Mouse (Mus musculus) bone marrow macrophage, adult 2 months (primary cell): ENCODE measurements around the gene Mecp2.

ENCODE experiments used
- CTCF ChIP-seq: IDR thresholded peaks from 2 replicates; pipeline ENCODE4 v1.5.1; 2012; ENCODE audit warnings: low read depth, mild to moderate bottlenecking, low read length, moderate library complexity
- POLR2A ChIP-seq: IDR thresholded peaks from 2 replicates; pipeline ENCODE4 v1.6.1; 2012; ENCODE audit warnings: mild to moderate bottlenecking, low read depth, low read length, borderline replicate concordance

DNA sequence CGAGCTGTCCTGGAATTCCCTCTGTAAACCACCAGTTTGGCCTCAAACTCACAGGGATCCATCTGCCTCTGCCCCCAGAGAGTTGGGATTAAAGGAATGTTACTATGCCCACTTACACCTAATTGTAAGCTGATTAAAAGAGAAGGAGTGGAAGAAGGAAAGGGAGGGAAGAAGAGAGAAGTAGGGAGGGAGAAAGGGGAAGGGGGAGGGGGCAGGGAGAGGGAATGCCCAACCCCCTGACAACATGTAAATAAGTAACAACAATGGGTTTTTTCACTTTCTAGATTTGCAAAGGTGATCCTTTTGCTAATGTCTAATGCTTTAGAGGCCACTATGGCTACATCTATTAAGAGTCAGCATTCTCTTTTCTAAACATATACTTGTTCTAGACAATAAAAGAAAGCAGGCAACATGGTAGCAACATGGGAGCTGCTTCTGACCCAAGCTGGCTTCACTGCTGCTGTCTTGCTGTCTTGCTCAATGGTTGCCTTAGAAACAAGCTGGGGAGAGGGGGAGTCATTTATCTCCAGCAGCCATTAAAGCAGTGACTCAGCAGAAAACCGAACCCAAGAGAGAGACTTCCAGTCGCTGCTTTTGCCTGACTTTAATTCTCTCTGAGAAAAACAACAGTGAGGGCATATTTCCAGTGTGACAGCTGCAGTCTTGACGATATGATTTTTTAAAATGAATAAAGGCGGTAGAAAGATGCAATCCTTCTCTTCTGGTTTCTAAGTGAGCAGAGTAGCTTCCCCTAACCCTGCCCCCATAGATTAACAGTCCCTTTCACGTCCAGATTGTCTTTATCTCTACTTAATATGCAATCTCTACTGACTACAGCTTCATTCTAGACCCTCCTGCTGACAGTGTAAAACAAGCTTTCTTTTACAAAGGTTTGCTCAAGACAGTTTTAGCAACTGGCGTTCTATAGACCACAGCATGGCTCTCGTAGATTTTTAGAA lies 136.0 kb downstream of the Mecp2 start:
- no peak for TF ChIP-seq CTCF
- TF ChIP-seq POLR2A: no peak
